Mouse (Mus musculus): ENCODE data around the gene Vmn2r8.
"Not testable (repeated sequence)": the region's sequence is repeated elsewhere in the genome, so short reads cannot be mapped to it uniquely, and the experiment has no call there.

Vmn2r8 gene

DNA sequence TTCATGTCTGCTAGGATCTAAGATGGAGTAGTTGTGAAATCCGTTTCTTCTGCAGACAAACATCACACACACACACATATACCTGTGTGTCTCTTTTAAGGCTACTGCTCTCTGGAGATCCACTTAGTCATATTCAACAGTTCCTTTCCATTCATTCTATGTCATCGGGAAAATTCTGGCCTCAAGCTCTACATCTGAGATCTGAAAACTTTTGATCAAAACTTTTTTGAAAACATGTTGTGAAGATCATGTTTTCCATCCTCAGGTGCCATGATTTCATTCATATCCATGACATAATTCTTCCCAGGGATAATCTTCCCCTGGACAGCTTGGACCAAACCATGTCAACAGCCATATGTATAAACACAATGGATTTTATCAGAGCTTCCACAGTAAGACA, at the start of gene Vmn2r8:
TSS of gene Vmn2r8 (minus strand) at position 101 of the 400 bp plus-strand sequence.
- DNase-seq, result not testable (repeated sequence)

DNA sequence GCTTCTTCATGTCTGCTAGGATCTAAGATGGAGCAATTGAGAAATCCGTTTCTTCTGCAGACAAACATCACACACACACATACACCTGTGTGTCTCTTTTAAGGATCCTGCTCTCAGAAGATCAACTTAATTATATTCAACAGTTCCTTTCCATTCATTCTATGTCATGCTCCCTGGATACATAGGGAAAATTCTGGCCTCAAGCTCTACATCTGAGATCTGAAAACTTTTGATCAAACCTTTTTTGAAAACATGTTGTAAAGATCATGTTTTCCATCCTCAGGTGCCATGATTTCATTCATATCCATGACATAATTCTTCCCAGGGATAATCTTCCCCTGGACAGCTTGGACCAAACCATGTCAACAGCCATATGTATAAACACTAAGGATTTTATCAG, 43.9 kb upstream of the Vmn2r8 start, which contains the start of gene Vmn2r9:
TSS of gene Vmn2r9 (minus strand) at position 101 of the 400 bp plus-strand sequence.
- not testable (repeated sequence) for DNase-seq

DNA sequence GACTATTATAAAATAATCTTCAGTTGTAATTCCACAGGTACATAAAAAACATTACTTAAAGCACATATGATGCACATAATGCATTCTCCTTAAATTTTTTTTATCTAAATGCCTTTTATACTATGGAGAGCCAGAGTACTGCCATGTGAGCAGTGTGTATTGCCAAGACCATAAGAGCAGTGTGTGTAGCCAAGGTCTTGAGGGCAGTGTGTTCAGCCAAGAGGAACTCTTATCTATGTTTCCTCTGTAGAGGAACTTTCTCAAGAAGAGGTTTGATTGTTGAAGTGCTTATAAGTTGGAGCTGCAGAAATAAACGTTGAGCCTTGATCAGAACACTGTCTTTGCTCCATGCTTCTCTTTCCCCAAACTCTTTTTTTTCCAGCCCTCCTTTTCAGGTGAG, 40.8 kb upstream of the Vmn2r8 start:
- no peak for DNase-seq

DNA sequence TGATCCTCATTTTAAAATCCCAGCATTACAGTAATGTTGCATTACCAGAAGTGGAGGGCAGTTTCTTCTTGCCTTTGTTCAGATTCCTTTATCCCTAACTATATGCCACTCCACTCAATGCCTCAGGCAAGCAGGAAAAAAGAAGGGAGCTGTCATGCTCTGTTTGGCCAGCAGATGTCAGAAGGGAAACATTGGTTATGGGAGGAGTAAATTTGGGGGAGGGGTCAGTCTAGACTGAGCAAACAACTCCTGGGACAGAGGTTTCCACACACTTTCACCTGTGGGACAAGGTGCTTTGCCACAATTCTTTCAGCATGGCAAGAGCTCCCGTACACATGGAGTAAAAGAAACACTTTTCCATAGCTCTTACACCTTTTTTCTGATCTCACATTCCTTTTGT, 27.5 kb upstream of the Vmn2r8 start:
- peak; percentile 2 for DNase-seq

DNA sequence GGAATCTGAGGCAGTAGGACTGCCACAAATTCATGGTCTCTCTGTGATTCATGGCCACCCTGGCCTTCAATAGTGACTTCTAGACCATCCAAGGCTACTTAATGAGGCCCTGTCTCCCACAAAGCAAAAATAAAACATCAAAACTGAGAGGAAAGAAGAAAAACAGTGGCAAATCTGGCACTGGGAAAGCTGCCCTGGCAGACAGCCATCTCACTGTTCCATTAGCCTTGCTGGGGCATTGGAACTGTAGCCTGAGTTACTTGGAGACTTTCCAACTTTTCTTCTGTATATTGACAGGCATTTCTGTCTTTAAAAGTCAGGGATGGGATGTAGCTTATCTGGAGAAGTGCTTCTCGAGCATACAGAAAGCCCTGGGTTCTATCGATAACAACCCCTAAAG, 14.6 kb upstream of the Vmn2r8 start:
- DNase-seq, result peak; percentile 4

DNA sequence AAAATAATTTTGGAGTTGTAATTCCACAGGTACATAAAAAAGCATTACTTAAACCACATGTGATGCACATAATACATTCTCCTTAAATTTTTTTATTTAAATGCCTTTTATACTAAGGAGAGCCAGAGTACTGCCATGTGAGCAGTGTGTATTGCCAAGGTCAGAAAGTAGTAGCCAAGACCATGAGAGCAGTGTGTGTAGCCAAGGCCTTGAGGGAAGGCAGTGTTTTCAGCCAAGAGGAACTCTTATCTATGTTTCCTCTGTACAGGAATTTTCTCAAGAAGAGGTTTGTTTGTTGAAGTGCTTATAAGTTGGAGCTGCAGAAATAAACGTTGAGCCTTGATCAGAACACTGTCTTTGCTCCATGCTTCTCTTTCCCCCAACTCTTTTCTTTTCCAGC, 5.0 kb downstream of the Vmn2r8 start:
- DNase-seq, result no peak

DNA sequence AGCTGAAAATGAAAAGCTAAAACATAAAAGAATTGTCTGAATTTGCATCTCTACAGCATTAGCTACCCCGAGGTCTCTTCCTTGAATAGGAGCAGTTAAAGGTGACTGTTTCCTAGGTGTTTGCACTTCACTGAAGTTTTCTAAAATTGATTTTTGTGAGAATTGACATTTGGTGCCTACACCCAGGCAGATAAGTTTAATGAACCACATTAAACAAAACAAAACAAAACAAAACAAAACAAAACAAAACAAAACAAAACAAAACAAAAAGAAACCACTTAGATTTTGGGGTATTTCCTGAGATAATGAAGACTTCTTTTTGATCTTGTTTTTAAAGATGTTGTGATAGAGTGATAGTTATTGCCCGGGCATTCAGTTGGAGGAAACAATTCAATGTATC, 13.4 kb downstream of the Vmn2r8 start, which contains the start of gene Tmed11:
TSS of gene Tmed11 (minus strand) at position 101 of the 400 bp plus-strand sequence.
- DNase-seq, result not testable (repeated sequence)

DNA sequence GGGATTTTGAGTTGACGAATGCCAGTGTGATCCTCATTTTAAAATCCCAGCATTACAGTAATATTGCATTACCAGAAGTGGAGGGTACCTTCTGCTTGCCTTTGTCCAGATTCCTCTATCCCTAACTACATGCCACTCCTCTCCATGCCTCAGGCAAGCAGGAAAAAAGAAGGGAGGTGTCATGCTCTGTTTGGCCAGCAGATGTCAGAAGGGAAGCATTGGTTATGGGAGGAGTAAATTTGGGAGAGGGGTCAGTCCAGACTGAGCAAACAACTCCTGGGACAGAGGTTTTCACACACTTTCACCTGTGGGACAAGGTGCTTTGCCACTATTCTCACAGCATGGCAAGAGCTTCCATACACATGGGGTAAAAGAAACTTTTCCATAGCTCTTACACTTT, 18.3 kb downstream of the Vmn2r8 start:
- peak; percentile 5 for DNase-seq

DNA sequence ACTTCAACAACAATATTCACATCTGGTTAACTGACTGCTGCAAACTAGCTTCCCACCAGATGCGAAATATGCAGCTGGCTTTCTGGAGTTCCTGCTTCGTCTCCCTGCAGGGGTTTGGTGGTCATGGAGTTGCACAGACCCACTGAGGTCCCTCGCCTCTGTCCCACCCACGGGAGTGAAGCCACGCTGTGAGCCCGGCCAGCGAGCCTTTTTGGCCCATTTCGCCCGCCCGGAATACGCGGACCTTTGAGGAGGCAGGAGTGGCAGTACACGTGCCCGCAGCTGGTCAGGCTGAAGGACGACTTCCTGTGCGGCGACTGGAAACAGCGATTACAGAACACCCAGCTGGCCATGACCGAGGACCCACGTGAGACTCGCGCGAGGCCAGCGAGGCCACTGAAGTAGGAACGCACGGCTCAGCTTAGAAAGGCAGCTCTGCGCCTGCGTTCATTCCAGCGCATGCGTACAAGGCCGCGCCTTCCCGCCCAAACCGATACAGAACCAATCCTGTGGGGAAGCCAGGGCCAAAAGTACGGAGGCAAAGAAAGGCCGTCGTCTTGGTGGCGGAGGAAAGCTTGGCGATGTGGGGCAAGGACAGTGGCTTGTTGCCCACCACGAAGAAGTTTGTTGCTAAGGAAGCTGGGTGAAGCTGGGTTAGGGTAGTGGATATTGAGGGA, 33.9 kb downstream of the Vmn2r8 start, which contains the start of gene Rnf212:
TSS of gene Rnf212 (minus strand) at position 353 of the 677 bp plus-strand sequence.
- DNase-seq, result no peak

DNA sequence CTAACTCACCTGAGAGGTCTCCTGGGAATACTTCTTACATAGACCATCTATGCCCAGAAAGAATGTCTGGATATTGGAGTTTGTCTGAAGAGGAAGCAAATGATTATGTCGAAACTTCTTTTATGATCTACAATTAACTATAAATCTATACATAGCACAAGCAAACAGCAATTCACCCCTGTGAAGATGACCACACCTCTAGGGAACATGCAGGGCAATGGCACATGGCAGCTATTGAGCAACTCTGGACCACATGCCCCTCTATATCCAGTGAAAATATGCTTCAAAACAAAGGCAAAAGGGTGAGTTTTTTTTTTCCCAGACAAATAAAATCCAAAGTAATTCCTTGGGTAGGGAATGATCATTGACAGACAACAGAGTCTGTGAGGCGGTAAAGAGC, 48.6 kb downstream of the Vmn2r8 start:
- no peak for DNase-seq

DNA sequence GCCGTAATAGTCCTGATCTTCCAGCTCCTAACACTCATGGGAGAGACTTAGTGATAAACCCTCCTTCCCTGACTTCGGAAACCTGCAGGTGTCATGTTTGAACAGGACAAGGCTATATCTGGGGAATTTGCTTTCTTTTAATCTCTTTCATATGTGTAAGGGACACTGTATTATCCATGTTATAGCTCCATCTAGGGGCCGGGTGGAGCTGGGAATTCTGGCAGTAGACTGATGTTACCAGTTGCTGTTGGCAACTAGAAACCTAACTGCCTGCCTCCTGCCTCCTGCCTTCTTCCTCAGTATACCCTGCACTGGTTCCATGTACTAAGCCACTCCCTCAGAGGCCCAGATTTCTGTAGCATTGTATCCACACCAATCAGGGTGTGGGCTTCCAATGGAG, 50.3 kb downstream of the Vmn2r8 start:
- peak; percentile 24 for DNase-seq

DNA sequence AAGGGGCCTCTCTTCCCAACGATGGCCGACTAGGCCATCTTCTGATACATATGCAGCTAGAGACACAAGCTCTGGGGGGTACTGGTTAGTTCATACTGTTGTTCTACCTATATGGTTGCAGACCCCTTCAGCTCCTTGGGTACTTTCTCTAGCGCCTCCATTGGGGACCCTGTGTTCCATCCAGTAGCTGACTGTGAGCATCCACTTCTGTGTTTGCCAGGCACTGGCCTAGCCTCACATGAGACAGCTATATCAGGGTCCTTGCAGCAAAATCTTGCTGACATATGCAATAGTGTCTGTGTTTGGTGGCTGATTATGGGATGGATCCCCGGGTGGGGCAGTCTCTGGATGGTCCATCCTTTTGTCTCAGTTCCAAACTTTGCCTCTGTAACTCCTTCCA, 57.4 kb downstream of the Vmn2r8 start:
- not testable (repeated sequence) for DNase-seq

DNA sequence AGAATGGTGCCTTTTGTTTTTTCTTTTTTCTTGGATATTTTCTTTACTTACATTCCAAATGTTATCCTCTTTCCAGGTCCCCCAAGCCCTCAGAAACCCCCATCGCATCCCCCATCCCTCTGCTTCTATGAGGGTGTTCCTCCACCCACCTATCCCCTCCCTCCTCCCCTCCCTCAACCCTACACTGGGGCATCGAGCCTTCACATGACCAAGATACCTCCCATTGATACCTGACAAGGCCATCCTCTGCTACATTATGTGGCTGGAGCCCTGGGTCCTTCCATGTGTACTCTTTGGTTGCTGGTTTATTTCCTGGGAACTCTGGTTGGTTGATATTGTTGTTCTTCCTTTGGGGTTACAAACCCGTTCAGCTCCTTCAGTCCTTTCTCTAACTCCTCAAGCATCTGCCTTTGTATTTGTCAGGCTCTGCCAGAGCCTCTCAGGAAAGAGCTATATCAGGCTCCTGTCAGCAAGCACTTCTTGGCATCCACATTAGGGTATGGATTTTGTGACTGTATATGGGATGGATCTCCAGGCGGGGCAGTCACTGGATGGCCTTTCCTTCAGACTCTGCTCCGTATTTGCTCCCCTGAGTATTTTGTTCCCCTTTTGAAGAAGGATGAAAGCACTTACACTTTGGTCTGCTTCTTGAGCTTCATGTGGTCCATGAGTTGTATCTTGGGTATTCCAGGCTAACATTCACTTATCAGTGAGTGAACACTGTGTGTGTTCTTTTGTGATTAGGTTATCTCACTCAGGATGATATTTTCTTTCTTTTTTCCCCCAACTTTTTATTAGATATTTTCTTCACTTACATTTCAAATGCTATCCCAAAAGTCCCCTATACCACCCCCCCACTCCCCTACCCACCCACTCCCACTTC, 58.1 kb downstream of the Vmn2r8 start:
- DNase-seq, result no peak

DNA sequence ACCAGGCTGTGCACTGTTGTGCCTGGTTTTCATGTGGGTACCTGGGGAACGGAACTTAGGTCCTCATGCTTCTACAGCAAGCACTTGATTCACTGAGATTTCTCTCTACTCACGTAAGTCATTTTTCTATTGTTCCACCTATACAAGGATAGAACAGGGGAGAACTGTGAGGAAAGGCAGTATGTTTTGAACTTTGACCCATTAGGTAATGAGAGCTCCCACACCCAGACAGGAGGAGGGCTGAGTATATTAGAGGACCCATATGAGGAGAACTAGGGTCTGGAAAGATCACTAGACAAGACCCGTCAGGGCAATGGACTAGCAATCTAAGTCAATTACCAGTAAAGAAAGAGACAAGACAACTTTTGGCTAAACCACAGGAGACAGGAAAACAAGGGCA, 64.0 kb downstream of the Vmn2r8 start:
- no peak for DNase-seq

DNA sequence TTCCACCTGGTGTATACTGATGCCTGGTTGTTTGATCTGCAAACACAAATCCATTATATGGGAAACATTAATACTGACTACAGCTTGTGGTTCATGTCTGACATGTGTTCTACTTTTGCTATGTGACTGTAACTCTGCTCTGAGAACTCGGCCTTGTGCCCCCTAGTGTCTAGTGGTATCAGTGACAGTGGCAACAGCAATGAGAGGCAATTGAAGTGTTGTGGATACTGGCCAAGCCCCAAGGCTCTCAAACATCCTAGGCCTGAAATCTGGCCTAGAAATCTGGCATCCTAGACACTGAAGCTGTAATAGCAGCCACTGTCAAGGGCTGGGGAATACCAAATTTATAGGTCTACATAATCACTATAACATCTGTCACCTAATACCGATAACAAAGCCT, 64.8 kb downstream of the Vmn2r8 start:
- no peak for DNase-seq

DNA sequence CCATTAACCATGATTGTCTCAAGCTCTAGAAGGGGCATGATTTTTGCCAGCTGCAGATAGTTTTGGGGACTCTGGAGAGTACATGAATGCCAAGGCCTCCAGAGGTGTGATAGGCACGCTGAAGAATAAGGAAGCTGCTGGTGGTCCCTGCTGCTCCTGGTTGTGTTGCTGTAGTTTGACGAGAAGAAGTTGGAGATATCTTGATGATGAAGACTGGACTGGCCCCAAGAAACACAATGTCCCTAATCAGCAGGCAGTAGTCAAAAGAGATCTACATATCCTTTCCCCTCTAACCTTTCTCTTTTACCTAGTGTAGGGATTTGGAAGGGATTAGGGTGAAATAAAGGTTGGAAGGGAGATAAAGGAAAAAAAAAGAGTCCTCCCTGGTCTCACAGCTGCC, 66.1 kb downstream of the Vmn2r8 start:
- no peak for DNase-seq

DNA sequence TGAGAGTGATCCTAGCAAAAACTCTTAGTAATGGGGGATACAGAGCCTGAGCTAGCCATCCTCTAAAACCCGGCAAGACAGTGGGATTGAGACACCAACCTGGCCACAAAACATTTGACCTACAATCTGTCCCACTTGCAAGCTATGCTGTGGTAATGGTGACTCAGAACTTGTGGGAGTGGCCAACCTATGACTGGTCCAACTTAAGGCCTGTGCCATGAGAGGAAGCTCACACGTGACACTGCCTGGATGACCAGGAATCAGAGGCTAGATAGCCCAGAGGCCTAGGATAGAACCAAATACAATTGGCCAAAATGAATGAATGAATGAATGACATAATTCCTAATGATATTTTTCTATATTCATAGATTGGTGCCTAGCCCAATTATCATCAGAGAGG, 66.8 kb downstream of the Vmn2r8 start:
- DNase-seq, result no peak
